Mouse (Mus musculus): ENCODE measurements at regions not wholly inside any gene's neighbourhood (a gene's known extent, or its start where the extent isn't known, plus 50 kb on each side); places are given as distances from the start of the nearest gene placed in this dataset.

DNA sequence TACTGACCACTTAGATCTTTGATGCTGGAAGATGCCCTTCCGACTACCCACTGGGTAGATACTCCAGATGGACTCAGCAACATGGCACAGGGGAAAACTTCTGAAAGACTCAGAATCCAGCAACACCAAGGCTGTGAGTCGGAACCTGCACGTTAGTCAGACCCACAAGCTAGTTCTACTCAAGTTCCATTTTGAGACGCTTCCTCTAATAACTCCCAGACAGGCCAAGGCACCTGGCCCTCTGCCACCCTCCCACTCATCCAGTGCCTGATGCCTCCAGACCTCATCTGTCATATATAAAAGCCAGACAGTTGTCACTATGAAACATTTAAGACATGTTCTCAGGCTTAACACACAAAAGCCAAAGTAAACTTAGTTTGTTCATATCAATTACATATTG lies 121.9 kb upstream of the Gm15217 start:
- no peak for TF ChIP-seq CTCF (IDR thresholded peaks at IDR 0.05; ENCODE audit: extremely low read depth, insufficient read depth, low read length)
- TF ChIP-seq POLR2A (IDR thresholded peaks at IDR 0.05; ENCODE audit: extremely low read depth, insufficient read depth, low read length) = no peak

Measured in cortical plate, adult 2 months (tissue).